Mouse (Mus musculus) urinary bladder, adult 2 months (tissue): Measurements from ENCODE around the gene Slc26a11. TPM values are rescaled to one million over a fixed set of nuclear protein-coding genes. Genes with fewer than 3 reads are reported as not detected.

Source experiments
- DNase-seq: peaks from one replicate; pipeline ENCODE4 v3.0.0; 2022; ENCODE audit warnings: low spot score
- polyA plus RNA-seq: library from polyadenylated mRNA; depleted of rRNA; stranded (reverse); fragments of >200 nt; gene quantifications from 2 replicates; pipeline ENCODE4 v1.2.3, GENCODE M21; 2012; rRNA removed

Gene Slc26a11
- polyA plus RNA-seq, 1 experiment, result 10.0 TPM

DNA sequence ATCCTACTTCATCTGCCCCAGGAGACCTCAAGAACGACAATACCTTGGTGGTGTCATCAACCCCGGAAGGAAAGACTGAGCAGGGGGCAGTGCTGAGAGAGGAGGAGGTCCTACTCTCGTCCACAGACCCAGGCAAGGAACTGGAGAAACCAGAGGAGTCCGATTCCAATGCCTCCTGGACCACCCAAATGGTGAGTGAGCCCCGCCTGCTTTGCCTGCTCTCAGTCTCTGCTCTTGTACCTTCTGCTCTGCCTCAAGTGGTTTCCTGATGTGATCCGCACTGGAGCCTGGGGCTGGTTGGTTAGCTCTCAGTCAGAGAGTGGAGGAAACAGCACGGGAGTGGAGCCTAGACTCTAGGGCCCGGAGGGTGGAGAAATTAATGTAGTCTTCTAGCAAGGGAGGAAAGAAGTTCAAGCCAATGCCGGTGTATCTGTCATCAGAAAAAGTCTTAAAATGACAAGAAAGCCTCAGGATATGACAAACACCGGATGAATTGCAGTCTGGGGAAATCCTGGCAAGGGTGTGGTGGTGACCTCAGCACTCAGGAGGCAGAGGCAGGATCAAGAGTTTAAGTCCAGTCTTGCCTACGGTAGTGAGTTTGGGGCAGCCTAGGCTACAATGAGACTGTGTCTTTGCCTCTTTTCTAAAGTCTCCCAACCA is 47.3 kb downstream of the Slc26a11 start:
- DNase-seq, result no peak

DNA sequence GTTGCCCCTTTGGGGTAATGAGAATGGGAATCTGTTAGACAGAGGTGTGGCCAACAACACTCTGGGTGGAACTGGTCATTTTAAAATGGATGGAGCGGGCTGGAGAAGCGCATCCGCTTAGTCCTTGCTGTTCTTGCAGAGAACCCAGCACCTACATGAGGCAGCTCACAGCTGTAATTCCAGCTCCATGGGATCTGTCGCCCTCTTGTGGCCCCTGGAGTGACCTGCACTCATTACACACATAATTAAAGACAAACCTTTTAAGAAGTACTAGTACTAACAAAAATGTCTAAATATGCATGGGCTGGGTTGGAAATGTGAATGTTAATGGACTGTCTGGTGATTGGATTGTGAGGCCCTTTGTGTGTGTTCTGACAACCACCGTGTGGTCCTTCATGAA is 49.3 kb downstream of the Slc26a11 start:
- DNase-seq, result no peak

DNA sequence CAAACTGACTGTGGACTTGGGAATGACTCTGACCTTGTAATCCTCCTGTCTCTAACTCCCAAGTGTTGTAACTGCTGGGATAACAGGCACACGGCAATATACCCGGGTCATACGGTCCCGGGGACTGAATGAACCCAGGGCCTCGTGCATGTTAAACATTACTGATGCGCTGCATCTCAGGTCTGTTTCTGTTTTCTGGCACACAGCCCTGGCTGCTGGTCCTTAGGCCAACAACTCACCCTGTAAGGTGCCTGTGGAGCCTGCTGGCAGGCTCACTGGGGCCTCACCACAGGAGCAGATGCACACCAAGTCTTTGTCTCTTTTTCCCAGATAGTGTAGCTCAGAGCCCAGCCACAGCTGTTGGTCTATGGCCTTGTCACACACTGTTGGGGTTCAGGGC is 52.0 kb downstream of the Slc26a11 start:
- DNase-seq, result no peak

GRCm38 (mm10) chr11:119407977-119408376 is 52.6 kb downstream of the Slc26a11 start:
- DNase-seq, result no peak

GRCm38 (mm10) chr11:119419327-119420118 is 64.2 kb downstream of the Slc26a11 start:
- no peak for DNase-seq

DNA sequence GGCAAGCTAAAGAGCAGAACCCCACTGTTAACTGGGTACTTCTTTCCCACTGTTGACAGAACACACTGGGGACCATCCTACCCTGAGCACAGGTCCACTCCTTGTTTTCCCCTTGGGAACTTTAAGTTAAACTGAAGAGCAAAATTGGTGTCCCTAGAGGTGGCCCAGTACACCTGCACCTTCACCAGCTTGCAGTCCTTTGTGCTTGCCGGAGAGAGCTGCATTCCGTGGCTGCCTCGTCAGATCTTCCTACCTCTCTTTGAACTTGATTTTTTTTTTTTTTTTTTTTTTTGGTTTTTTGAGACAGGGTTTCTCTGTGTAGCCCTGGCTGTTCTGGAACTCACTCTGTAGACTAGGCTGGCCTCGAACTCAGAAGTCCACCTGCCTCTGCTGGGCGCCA is 65.1 kb downstream of the Slc26a11 start:
- no peak for DNase-seq

- no peak for DNase-seq
Measured at GRCm38 (mm10) chr11:119427431-119427830, 72.1 kb downstream of the Slc26a11 start.

- DNase-seq, result no peak
Measured at GRCm38 (mm10) chr11:119427986-119428385, 72.6 kb downstream of the Slc26a11 start.

GRCm38 (mm10) chr11:119428649-119429136 is 73.3 kb downstream of the Slc26a11 start:
- no peak for DNase-seq

Other genes starting within 250 kb of the Slc26a11 start
- gene Tbc1d16, start 127.1 kb upstream of the Slc26a11 start, polyA plus RNA-seq, result 15.8 and 20.8 TPM in 2 replicates
- gene Ccdc40, start 127.0 kb upstream of the Slc26a11 start, polyA plus RNA-seq, result 0.66 and 0.77 TPM in 2 replicates
- 95.0 and 113 TPM in 2 replicates for gene Gaa, start 87.7 kb upstream of the Slc26a11 start, polyA plus RNA-seq
- 106 and 121 TPM in 2 replicates for gene Eif4a3, start 55.5 kb upstream of the Slc26a11 start, polyA plus RNA-seq
- 4.7 and 5.0 TPM in 2 replicates for gene Card14, start 47.8 kb upstream of the Slc26a11 start, polyA plus RNA-seq
- 8.2 and 11.6 TPM in 2 replicates for gene Sgsh, start within 50 bp of the Slc26a11 start, polyA plus RNA-seq
- 42.4 and 42.5 TPM in 2 replicates for gene Rnf213, start 37.5 kb downstream of the Slc26a11 start, polyA plus RNA-seq
- gene Endov, start 135.8 kb downstream of the Slc26a11 start, polyA plus RNA-seq, result 15.7 and 17.7 TPM in 2 replicates
- 1.8 and 2.3 TPM in 2 replicates for gene Nptx1, start 192.2 kb downstream of the Slc26a11 start, polyA plus RNA-seq
- gene Rptor, start 247.3 kb downstream of the Slc26a11 start, polyA plus RNA-seq, result 14.1 and 18.6 TPM in 2 replicates